Mouse (Mus musculus) adrenal gland, postnatal 4 days (tissue): Measurements from ENCODE around the gene Gm5089. TPM values are rescaled to one million over a fixed set of nuclear protein-coding genes. Genes with fewer than 3 reads are reported as not detected.

Source experiments
- DNase-seq, 2 experiments: peaks; one replicate each; pipeline ENCODE4 v3.0.0; 2021 to 2022; ENCODE audit warnings: low spot score in 2 of 2, mixed read lengths in 2 of 2
- long read RNA-seq, 2 experiments: library from polyadenylated mRNA; stranded (forward); transcript quantifications; one replicate each; pipeline ENCODE4 v2.0.0; 2021
- total RNA-seq, 2 experiments: library from RNA; stranded (reverse); gene quantifications; 2 replicates each; pipeline ENCODE4 v1.2.3; 2021

Gm5089 gene
- not detected for total RNA-seq
- long read RNA-seq, experiment 1 = 0 reads
- long read RNA-seq, experiment 2 = 0 reads

DNA sequence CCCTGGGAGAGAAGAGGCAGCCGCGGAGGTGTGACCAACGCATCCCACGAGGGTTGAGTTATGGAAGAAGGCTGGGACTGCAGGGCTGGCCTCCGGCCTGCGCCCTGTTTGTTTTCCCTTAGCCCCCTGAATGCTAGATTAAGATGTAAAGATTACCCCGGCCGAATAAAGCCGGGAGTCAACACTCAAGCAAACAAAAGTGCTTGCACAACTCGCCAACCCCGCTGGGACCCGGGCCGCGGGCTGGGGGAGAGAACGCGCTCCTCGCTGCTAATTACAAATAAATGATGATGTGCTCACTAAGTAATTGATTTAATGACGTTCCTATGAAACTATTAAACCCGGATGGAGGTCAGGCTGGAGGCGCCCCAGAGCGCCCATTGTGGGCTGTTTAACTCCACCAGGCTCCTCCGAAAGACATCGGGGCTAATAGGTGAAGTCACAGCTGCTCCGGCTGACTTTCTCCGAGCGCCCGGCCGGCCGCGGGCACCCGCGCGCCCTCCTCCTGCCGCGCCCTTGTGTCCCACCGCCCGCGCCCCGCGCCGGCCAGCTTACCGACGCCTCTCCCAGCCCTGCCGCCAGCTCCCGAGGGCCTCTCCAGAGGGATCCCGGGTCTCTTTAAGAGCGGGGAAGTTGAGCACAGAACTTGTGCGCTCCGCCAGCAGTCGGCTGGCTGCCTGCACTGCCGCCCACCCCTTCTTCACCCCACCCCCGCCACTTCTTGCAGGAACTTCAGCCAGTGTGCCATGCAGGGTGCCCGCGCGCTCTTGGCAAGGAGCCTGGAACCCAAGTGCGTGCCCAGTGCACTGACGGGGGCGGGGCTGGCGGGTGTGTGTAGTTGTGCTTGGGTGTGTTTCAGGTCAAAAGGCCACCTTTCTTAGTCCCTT lies at the start of gene Gm5089:
Gene Gm5089, minus strand, starts transcription at position 620 of the 887 bp plus-strand sequence.
- DNase-seq = no peak

DNA sequence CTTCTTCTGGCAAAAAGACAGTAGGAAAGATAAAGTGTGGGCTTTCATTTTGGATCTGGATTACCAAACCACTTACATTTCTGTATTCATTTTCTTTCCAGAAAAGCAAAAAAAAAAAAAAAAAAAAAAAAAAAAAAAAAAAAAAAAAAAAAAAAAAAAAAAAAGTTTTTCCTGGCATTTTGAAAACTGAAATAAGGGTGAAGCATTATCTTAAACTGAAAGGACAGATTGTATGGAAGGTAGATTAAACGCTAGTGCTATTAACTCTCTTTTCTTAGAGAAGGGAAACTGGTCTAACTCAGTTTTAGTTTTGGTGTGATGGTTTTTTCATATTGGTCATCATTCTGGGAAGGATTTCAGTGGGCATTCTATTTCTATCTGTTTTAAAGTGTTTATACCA lies 41.1 kb upstream of the Gm5089 start:
- DNase-seq = no peak

GRCm38 (mm10) chr14:122491521-122491920 lies 40.6 kb upstream of the Gm5089 start:
- no peak for DNase-seq

DNA sequence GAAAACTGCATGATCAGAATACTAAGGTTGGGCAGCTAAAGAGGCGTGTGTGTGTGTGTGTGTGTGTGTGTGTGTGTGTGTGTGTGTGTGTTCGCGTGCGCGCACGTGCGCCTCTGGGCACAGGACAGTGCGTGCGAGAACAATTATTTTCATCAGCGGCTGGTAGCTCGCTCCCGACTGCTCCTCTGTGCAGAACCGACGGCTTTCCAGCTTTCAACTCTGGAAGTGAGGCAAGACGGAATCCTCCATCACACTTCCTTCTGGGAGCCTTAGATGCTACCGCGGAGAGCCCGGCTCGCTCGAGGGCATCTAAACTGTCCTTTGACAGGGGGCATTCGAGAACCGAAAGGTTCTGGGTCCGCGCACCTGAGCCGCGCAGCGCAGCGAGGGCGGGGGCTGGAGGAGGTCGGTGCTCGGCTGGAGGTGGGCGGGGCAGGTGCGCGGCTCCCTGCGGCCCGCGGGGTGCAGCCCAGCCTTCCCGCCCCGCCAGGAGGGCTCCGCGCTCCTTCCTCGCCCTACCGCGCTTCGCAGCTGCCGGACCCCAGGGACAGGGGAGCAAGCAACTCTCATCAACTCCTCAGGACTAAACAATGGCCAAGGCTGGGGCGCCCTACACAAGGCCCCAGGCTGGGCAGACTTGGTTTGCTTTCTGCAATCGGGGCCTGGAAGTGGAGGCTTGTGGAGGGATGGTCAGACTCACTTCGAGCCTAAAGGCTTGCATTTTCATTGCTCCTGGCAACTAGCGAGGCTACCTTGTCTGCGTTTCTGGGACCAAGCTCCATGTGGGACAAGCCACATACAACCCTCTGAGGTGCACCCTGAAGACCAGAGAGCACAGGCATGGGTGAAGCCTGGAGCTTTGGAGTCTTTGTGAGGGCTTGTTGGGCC lies 39.8 kb upstream of the Gm5089 start, which contains the start of gene Gm10837:
Gene Gm10837, plus strand, starts transcription at position 146 of the 888 bp plus-strand sequence.
- no peak for DNase-seq

DNA sequence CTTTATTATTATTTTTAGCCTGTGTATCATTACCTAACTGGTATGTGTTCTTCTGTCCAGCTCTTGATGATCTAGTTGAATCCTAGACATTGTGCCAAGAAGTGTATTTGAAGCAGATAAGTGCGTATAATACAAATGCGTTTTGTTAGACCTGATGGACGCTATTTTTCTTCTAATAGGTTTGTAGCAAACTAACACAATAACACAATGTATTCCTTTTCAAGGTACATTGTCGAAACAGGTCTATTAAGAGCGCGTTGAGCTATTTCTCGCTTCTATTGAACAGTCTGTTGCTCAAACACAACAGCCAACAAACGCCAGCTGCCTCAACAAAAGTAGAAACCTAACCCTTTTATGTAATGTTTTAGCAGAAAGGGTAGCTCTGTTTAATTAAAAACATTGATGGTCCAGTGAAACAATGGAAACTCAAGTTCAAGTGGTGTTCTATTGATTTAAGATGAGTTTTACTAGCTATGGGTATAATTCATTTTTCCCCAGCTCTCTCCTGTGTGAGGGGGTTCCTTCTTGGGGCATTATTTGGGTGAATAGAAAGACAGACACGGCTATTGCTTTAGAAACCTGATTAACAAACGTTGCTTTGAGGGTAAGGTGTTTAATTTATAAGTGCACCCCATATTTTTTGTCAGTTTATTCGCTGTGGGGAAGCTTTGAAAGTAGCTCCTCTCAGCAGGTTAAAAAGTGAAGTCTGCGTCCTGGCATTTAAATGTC lies 38.9 kb upstream of the Gm5089 start:
- DNase-seq = no peak

GRCm38 (mm10) chr14:122489041-122489440 lies 38.1 kb upstream of the Gm5089 start:
- DNase-seq = no peak

GRCm38 (mm10) chr14:122487366-122487765 lies 36.5 kb upstream of the Gm5089 start:
- no peak for DNase-seq

DNA sequence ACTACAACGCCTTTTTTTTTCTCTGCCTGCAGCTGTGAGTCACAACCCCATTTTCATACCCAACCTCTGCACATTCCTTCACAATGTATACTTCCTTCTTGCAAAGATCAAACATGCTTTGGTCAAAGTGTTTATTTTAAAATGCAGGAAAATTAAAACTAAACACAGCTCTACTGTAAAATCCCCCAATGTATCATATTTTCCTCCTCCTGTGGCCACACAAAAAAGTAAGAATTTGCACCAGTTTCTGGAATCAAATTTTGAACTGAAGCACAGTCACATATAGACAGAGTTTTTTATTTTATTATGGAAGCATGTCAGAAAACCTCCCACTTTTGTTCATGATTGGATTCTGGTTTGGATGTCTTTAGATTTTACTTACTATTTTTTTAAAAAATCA lies 35.7 kb upstream of the Gm5089 start:
- no peak for DNase-seq

GRCm38 (mm10) chr14:122485635-122486181 lies 34.8 kb upstream of the Gm5089 start:
- DNase-seq = no peak

DNA sequence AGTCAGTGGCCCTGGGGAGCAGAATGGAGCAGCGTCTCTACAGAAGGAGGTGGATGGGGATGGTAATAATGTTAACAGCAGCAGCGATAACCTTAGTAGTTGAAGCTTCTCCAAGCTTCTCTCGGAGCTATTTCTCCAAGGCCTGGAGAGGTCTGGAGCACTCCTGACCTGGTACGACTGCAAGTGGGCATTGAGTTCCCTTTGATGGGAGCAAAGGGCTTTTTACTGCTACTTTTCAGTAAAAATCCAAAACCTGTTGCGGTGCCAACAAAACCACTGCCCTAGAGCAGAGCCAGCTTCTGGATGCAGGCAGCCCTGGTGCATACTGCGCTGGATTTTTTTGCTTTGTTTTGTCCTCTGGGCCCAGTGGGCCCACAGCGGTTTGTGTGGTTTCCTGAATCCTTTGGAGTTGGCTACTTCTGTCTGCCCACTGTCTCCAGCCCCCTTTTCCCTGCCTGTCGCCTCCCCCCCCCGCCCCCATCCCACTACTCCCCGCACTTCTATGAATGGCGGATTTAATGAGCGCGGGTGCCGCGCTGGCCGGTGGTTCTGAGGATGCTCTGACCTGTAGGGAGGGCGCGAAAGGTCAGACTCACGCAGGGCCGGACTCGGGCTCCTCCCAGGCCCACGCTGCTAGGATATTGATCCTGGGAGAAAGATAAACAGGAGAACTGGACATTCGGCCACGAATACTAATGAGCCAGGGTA lies 34.1 kb upstream of the Gm5089 start:
- no peak for DNase-seq

DNA sequence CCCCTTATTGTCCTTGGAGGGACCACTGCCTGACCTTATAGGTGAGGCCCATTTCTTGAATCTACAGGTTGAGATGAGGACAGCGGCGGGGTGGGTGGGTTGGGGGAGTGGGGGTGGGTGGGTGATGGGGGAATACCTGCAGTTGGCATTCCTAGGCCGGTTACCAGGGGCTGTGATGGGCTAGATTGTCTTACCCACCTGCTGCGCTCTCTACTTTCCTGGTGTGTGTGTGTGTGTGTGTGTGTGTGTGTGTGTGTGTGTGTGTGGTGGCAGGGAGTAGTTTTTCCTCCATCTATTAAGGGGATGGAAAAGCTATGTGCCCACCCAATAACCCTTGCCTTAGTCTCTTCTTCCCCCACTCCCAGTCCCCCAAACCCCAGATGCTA lies 33.5 kb upstream of the Gm5089 start:
- no peak for DNase-seq

DNA sequence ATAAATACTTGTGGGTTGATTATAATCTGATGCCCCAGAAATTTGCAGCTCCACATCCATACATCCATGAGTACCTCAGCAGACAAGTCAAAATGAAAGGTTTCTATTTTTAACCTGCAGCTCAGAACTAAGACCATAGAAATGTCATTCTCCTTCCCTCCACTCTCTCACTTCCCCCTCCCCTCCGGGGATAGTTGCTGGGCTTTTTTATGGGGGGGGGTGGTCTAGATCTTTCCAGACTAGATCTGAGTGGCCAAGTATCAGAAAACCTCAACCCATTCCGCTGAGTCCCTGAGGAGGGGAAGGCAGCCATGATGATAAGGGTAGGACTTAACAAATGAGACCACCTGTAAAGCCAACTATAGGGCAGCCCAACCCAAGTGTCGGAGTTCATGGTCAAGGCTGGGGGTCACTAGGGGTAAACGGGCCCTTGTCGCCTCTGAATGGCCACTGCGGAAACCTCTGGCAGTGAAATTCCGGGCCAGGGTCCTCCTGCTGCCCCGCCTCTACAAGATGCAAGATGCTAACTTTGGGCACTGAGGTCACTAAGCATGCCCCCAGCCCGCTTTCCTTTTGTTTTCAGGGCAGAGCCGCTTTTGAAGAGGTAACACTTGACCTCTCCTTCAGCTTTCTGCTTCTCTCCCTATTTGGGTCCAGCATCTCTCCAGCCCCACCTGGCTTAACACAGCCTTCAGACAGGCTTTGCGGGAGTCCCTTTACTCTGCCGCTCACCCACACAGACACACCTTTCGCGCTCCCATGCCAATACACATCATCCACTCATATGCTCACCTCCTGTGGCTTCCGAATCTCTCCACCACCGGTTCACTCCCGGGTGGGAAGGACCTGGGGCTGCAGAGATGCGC lies 32.9 kb upstream of the Gm5089 start:
- DNase-seq = no peak

DNA sequence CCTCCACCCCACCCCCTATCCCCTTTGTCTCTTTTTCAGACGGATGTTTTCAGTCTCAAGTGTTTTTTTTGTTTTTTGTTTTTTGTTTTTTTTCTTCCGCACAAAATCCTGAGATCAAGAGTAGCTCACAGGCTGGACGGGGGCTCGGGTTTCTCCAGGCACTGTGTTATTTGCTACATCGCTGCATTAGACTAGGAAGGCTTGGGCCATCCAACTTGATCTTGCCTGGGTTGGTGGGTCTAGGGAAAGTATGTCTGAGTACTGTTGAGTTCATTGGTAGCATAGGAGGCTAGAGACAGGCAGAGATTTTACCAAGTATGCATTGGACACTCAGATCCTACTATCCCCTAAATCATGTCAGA lies 32.1 kb upstream of the Gm5089 start:
- DNase-seq = no peak

GRCm38 (mm10) chr14:122482081-122483023 lies 31.4 kb upstream of the Gm5089 start:
- DNase-seq = no peak

- DNase-seq = no peak
These were observed 30.3 kb upstream of the Gm5089 start for GRCm38 (mm10) chr14:122481181-122481580.

DNA sequence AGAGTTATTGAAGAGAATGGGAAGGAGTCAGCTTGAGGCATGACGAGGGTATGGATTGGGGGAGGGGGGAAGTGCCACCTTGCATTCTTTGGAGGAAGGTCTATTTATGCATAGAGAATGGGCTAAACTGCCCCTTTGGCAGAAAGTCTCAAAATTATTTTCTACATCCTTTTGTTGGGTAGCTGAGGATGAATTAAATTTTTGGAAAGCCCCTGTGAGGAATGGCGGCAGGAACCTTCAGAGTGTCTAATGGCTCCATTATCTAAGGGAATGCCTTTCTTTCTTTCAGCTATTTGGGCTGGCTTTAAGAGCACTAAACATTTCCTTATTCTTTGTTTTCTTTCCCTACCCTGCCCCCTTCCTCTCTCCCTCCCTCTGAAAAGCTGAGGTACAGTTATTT lies 29.4 kb upstream of the Gm5089 start:
- no peak for DNase-seq

- no peak for DNase-seq
These were observed 28.7 kb upstream of the Gm5089 start for GRCm38 (mm10) chr14:122479461-122480109.

GRCm38 (mm10) chr14:122478574-122479011 lies 27.7 kb upstream of the Gm5089 start:
- no peak for DNase-seq
